Mouse (Mus musculus): Measurements from ENCODE around the gene Mill2. TPM values are rescaled to one million over a fixed set of nuclear protein-coding genes. Genes with fewer than 3 reads are reported as not detected.
A peak's percentile ranks its signal among the peaks of the same experiment; 100 is the strongest.
"Not testable (repeated sequence)": the region's sequence is repeated elsewhere in the genome, so short reads cannot be mapped to it uniquely, and the experiment has no call there.

Gene Mill2
- polyA plus RNA-seq (2015; fragmentation: Nextera tagmentation; extraction: Ambion mirVana): 0.73 and 0.85 TPM in 2 replicates

DNA sequence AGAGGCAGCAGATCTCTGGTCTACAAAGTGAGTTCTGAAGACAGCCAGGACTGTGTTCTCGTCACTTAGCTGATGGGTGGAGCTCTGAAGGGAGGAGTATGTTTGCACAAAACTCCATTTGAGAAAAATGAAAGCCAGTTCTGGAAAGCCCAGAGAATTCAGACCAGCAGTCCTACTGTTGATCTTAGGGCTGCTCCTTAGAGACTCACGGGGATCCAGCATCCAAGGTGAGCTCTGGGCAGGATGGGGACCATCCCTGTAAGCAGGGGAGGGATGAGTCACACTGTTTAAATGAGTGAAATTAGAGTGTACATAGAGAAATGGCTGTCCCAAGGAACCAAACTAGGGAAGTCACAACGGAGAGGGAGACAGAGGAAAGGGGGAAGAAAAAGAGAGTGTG is at the start of gene Mill2:
Gene Mill2 (plus strand): TSS at position 102 of the 400 bp plus-strand sequence.
- ATAC-seq (replicated peaks): peak; percentile 30; the same call in 1 of the 2 replicates

DNA sequence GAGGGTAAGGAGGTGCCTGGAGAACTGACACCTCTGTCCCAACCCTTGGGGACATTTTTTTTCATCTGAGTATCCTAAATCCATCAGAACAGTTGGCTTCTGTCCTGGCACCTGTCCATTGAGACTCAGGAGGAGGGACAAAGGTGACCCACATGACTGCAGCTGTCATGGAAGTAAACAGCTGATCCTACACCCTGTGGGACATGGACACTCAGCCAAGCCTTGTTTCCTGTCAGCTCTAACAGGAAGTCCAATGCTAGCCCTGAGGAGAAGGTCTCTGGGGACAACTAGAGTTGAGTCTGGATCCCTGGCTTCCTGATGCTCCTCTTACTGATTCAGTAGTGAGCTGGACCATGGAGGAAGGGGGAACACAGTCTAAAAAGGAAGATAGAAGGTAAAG is 49.1 kb upstream of the Mill2 start:
- not testable (repeated sequence) for H3K4me3 ChIP-seq; H3K9me3 ChIP-seq; H3K27me3 ChIP-seq (replicated peaks); H3K27ac ChIP-seq; ATAC-seq (replicated peaks); H3K9ac ChIP-seq; H3K4me1 ChIP-seq; H3K36me3 ChIP-seq (replicated peaks); H3K4me2 ChIP-seq

More for the DNA sequence above, at the start of gene Mill2:
- H3K9me3 ChIP-seq: no peaks in the 10 kb centered on the region
- H3K4me3 ChIP-seq: peak within 1 kb of the TSS; percentile 37
- H3K36me3 ChIP-seq (replicated peaks): no peaks in the 10 kb centered on the region
- peak within 1 kb of the TSS; percentile 60 for H3K4me2 ChIP-seq
- peak within 1 kb of the TSS; percentile 65 for H3K27ac ChIP-seq
- H3K9ac ChIP-seq: peak within 1 kb of the TSS; percentile 35
- 21% methylated on average over 3 of the region's 3 CpGs for WGBS
- H3K27me3 ChIP-seq (replicated peaks): no peaks in the 10 kb centered on the region
- peaks cover 8% of the 10 kb centered on the region for H3K4me1 ChIP-seq

DNA sequence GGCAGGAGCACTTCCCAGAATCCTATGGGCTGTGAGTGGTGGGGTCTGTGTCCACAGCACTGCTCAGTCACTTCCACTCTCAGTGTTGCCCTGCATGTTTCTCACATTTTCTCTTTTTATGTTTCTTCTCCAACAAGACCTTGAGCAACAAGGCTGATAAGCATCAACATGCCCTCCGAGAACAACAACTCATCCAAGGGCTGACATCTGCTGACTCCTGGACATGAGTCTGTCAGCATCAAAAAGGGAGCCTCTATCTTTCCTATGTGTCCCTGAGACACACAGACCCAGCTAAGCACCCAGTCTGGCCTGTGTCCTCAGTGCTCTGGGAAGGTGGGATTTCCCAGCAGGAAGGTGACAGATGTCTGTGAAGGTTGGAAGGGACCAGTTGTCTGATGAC is 41.3 kb upstream of the Mill2 start, which contains the start of gene Psg19:
Gene Psg19 (minus strand): TSS at position 101 of the 400 bp plus-strand sequence.
- WGBS: 84% methylated on average over 1 of the region's 1 CpGs

DNA sequence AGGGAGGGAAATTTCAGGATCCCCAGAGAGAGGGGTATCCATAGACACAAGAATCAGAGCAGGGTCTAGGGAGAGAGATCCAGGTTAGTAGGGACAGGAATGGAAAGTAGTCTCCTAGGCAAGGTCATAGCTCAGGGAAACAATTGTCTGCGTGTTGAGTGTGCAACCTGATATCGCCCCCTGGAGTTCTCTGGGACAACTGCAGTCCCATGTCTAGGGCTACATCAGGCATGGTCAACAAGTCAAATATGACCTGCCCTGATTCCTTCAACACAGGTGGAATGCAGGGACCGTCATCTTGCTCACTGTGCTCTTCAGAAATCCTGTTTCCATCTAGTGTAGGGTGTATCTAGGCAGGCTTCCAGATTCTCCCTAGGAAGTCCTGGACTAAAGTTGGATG is 40.6 kb upstream of the Mill2 start:
- 33% methylated on average over 3 of the region's 3 CpGs for WGBS
- Histone ChIP-seq H3K4me3 (no peak overlapping the region), H3K4me2 (no peak overlapping the region), H3K9me3 (no peaks in the 10 kb centered on the region), H3K4me1 (no peaks in the 10 kb centered on the region), H3K27ac (no peak overlapping the region), H3K36me3 (replicated peaks) (no peaks in the 10 kb centered on the region), H3K9ac (no peak overlapping the region), H3K27me3 (replicated peaks) (no peaks in the 10 kb centered on the region)
- no peak for ATAC-seq (replicated peaks)

More for the DNA sequence above, 41.3 kb upstream of the Mill2 start, which contains the start of gene Psg19:
- Histone ChIP-seq H3K4me1 (no peaks in the 10 kb centered on the region), H3K9ac (no peak within 1 kb of the TSS), H3K4me3 (no peak within 1 kb of the TSS), H3K27ac (no peak within 1 kb of the TSS), H3K4me2 (no peak within 1 kb of the TSS), H3K9me3 (no peaks in the 10 kb centered on the region), H3K36me3 (replicated peaks) (no peaks in the 10 kb centered on the region), H3K27me3 (replicated peaks) (no peaks in the 10 kb centered on the region)
- no peak for ATAC-seq (replicated peaks)

DNA sequence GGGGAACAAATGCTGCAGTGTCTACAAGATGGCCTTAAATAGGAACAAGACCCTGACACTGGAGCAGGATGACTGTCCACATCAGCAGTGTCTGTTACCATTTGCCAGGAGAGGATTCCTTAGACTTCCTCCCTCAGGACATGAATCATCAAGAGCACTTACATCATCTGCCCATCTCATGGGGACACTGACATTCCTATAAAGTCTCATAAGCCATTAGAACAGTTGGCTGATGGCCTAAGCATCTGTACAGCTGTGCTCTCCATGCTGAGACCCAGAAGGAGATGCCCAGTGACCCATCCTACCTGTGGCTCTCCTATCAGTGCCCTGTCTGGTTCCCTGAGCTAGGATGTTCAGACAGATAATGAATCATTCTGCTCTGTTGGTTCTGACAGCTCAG is 36.2 kb upstream of the Mill2 start:
- no peak overlapping the region for H3K4me2 ChIP-seq
- H3K4me3 ChIP-seq: no peak overlapping the region
- no peaks in the 10 kb centered on the region for H3K27me3 ChIP-seq (replicated peaks)
- H3K9me3 ChIP-seq: no peaks in the 10 kb centered on the region
- H3K9ac ChIP-seq: no peak overlapping the region
- H3K36me3 ChIP-seq (replicated peaks): no peaks in the 10 kb centered on the region
- ATAC-seq (replicated peaks): no peak
- no peak overlapping the region for H3K27ac ChIP-seq
- no peaks in the 10 kb centered on the region for H3K4me1 ChIP-seq

DNA sequence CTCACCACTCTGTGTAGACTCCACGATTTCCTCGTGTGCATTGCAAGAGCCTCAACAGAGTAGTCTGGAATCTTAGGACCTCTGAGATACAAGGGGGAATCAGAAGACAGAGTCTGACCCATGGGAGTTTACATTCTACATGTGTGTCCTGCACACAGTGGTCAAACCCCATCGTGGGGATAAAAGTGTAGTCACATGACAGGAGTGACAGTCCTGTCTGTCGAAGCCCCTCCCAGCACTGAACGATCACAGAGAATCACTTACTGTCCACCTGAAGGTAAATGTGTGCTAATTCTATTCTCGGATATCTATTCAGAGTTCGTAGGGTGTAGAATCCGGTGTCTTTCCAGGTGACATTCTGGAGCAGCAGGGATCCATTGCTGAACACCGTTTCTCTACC is 21.5 kb upstream of the Mill2 start:
- Histone ChIP-seq H3K9me3 (no peaks in the 10 kb centered on the region), H3K4me1 (no peaks in the 10 kb centered on the region), H3K4me3 (no peak overlapping the region), H3K4me2 (no peak overlapping the region), H3K27me3 (replicated peaks) (no peaks in the 10 kb centered on the region), H3K27ac (no peak overlapping the region), H3K36me3 (replicated peaks) (no peaks in the 10 kb centered on the region), H3K9ac (no peak overlapping the region)
- 87% methylated on average over 9 of the region's 9 CpGs for WGBS
- no peak for ATAC-seq (replicated peaks)

DNA sequence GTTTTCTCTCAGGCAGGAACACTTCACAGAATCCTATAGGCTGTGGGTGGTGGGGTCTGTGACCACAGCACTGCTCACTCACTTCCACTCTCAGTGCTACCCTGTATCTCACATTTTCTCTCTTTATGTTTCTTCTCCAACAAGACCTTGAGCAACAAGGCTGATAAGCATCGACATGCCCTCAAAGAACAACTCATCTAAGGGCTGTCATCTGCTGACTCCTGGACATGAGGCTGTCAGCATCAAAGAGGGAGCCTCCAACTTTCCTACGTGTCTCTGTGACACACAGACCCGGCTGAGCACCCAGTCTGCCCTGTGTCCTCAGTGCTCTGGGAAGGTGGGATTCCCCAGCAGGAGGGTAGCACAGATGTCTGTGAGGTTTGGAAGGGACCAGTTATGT is 18.3 kb upstream of the Mill2 start, which contains the start of gene Psg17:
Gene Psg17 (minus strand): TSS at position 101 of the 400 bp plus-strand sequence.
- no peak for ATAC-seq (replicated peaks)
- H3K4me3 ChIP-seq: no peak within 1 kb of the TSS
- no peak within 1 kb of the TSS for H3K9ac ChIP-seq
- H3K9me3 ChIP-seq: no peaks in the 10 kb centered on the region
- no peaks in the 10 kb centered on the region for H3K4me1 ChIP-seq
- H3K4me2 ChIP-seq: no peak within 1 kb of the TSS
- no peaks in the 10 kb centered on the region for H3K27me3 ChIP-seq (replicated peaks)
- 79% methylated on average over 3 of the region's 3 CpGs for WGBS
- H3K27ac ChIP-seq: no peak within 1 kb of the TSS
- no peaks in the 10 kb centered on the region for H3K36me3 ChIP-seq (replicated peaks)

DNA sequence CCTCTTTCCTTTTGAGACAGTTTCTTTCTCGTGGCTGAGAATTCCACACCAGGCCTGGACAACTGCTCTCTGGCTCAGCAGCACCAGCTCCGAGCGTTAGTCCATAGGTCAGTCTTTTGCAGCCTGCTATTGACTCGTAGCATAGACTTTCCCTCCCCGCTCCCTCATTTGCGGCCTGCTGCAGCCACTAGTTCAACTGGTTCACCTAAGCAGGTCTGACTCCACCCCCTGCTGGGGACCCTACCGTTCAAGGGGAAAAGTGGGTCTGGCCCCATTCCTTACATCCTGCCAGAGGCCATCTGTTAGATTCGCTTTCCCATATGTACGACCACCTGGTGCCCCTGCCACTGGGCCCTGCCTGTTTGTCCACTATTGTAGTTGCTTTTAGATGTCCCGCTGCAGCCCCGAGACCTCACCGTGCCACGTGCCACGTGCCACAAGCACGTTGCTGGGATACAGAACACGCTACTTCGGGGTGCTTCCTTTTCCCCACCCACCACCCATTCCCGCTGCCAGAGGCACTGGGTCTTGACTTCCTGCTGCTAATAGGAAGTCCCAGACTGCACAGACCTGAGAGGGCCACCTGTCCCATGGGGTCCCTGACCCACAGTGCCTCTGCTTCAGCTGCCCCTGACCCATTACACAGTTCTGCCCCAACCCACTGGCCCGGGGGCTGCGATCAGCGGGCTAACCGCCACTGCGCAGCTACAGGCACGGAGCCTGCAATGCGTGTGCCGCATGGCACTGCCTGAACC is 11.8 kb upstream of the Mill2 start:
- no peaks in the 10 kb centered on the region for H3K9me3 ChIP-seq
- H3K27ac ChIP-seq: no peak overlapping the region
- ATAC-seq (replicated peaks): no peak
- no peak overlapping the region for H3K9ac ChIP-seq
- no peaks in the 10 kb centered on the region for H3K36me3 ChIP-seq (replicated peaks)
- no peak overlapping the region for H3K4me2 ChIP-seq
- no peaks in the 10 kb centered on the region for H3K4me1 ChIP-seq
- no peaks in the 10 kb centered on the region for H3K27me3 ChIP-seq (replicated peaks)
- no peak overlapping the region for H3K4me3 ChIP-seq
- WGBS: 61% methylated on average over 25 of the region's 26 CpGs

DNA sequence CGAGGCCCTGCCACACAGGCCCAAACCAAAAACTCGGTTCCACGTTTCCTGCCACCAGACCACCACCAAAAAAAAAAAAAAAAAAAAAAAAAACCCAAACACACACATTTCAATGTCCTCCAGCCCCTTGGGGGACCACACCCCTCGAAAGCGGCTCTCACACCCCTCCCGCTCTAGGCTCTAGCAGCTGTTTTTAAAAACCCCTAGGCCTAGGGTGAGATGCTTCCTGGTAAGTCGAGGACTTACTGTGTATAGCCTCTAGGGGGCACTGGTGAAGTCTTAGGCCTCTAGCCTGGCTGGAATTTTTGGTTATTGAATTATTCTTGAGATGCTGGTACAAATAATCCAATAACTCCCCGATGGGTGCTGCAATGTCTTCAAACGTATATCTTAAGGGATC is 11.2 kb upstream of the Mill2 start:
- Histone ChIP-seq H3K9ac (no peak overlapping the region), H3K27me3 (replicated peaks) (no peaks in the 10 kb centered on the region), H3K4me3 (no peak overlapping the region), H3K4me1 (no peaks in the 10 kb centered on the region), H3K36me3 (replicated peaks) (no peaks in the 10 kb centered on the region), H3K9me3 (no peaks in the 10 kb centered on the region), H3K27ac (no peak overlapping the region), H3K4me2 (no peak overlapping the region)
- 66% methylated on average over 9 of the region's 9 CpGs for WGBS
- ATAC-seq (replicated peaks): no peak

DNA sequence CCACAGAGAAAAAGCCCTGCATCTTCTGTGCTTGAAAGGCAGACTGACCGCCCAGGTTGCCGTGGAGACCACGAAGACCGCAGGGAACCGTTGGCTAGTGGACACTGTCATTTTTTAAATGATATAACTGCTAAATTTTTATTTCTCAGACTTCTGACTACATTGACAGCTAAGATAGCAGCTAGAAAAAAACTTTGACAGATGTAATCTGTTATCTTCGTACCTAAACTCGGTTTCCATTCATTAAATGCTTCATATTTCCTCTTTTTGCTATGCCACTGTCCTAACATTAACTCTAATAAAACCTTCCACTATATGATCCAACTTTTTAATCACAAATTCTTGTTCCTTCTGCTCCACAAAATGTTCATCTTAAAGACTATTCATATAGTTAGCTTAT is 10.2 kb upstream of the Mill2 start:
- H3K4me3 ChIP-seq: no peak overlapping the region
- H3K36me3 ChIP-seq (replicated peaks): no peaks in the 10 kb centered on the region
- 69% methylated on average over 7 of the region's 7 CpGs for WGBS
- no peak overlapping the region for H3K4me2 ChIP-seq
- ATAC-seq (replicated peaks): no peak
- no peak overlapping the region for H3K9ac ChIP-seq
- no peaks in the 10 kb centered on the region for H3K9me3 ChIP-seq
- no peaks in the 10 kb centered on the region for H3K4me1 ChIP-seq
- no peak overlapping the region for H3K27ac ChIP-seq
- H3K27me3 ChIP-seq (replicated peaks): no peaks in the 10 kb centered on the region

DNA sequence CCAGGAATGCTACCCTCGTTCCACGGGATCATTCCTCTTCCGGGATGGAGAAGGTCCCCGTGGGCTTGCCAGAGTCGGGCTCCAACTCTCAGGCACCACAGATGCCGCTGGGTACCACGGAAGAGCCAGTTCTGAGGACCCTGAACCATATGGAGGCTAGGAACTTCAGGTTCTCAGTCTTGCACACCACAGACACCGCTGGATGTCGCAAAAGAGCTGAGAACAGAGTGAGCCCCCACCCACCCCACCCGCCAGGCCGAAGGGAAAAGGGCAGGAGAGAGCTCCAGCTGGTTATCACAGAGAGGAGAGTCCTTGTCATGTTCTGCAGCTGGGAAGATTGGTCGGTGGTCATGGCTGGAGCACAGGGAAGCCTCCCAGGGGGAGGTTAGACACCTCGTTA is 7.5 kb upstream of the Mill2 start:
- WGBS: 50% methylated on average over 13 of the region's 13 CpGs
- H3K27me3 ChIP-seq (replicated peaks): no peaks in the 10 kb centered on the region
- H3K27ac ChIP-seq: no peak overlapping the region
- no peaks in the 10 kb centered on the region for H3K4me1 ChIP-seq
- no peak overlapping the region for H3K9ac ChIP-seq
- H3K4me3 ChIP-seq: no peak overlapping the region
- H3K9me3 ChIP-seq: no peaks in the 10 kb centered on the region
- no peak for ATAC-seq (replicated peaks)
- no peak overlapping the region for H3K4me2 ChIP-seq
- no peaks in the 10 kb centered on the region for H3K36me3 ChIP-seq (replicated peaks)

DNA sequence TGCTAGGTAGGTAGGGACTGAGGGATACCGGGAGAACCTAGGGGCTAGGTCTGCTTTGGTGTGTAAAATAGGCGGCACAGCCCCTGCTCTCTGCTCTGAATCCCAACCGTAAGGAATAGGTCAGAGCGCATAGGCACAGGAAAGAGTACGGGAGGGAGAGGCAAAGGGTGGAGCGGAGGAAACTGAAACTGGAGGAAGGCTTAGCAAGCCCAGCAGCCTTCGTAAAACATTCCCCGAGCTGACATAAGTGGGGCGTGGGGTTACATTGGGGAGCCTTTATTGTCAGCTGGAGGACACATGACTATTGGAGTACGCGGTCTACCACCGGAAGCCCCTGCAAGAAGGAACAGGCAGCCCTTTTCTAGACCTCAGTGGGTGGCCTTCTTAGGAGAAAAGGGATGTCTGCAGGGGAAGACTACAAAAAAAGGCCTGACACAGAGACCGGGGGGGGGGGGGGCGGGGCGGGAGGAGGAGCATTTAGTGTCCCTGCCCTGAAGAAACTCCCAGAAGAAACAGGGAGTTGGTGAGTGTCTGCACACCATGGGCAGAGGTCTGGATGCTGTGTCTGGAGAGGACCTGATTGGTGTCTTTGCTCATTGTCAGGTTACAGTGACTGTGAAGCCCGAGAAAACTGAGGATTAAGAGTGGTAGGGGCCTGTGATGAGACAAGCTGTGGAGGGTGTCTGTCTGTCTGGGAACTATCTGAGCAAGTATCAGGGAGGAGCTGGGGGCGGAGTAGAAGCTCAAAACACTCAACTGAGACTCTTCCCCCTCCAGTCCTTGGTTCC is 814 bp downstream of the Mill2 start:
- Histone ChIP-seq H3K4me1 (peaks cover 8% of the 10 kb centered on the region), H3K27ac (peak overlapping the region; percentile 65), H3K27me3 (replicated peaks) (no peaks in the 10 kb centered on the region), H3K9me3 (no peaks in the 10 kb centered on the region), H3K4me2 (peak overlapping the region; percentile 60), H3K36me3 (replicated peaks) (no peaks in the 10 kb centered on the region), H3K4me3 (peak overlapping the region; percentile 37), H3K9ac (peak overlapping the region; percentile 35)
- ATAC-seq (replicated peaks): peak; percentile 90
- WGBS: 4% methylated on average over 15 of the region's 17 CpGs
